Mouse (Mus musculus): Measurements from ENCODE around the gene Tap1. TPM values are rescaled to one million over a fixed set of nuclear protein-coding genes. Genes with fewer than 3 reads are reported as not detected.

Gene Tap1
- polyA plus RNA-seq, 1 experiment from 2014 or later, result 3.0 TPM

DNA sequence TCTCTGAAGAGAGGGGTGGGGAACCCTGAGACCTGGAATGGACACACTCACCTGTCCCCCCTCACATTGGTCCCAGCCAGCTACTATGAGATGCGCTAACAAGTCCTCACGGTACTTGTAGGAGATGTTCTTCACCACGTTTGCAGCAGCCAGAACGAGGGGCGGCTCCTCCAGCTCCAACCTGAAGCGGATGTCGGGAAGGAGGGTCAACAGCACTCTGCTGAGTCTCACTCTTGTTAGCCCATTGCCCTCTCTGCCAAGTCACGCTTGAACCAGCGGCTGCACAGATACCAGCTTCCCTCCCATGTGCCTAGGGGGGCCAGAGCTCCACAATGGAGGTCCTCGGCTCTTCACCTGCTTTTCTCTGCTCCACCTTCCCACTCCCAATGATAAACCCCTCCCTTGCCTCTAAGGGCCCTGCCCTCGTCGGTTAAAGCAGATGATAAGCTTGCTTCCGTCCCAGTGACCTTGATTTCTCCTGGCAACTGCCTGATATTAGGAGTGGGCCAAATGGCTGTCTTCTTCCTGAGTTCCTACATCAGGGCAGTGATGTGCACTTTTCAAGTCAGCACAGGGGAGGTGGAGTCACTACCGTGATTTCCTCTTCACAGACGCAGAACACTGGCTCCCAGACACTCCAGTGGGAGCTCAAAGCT lies 3.7 kb upstream of the Tap1 start:
- Histone ChIP-seq H3K36me3 (no peaks in the 10 kb centered on the region), H3K27me3 (peaks cover 29% of the 10 kb centered on the region), H3K9me3 (no peaks in the 10 kb centered on the region), H3K4me1 (replicated peaks) (peaks cover 15% of the 10 kb centered on the region), H3K27ac (replicated peaks) (no peak overlapping the region), H3K9ac (no peak overlapping the region), H3K4me2 (no peak overlapping the region), H3K4me3 (no peak overlapping the region)
- WGBS, result 84% methylated on average over 15 of the region's 15 CpGs
- ATAC-seq (ENCODE audit: low FRiP score, low read depth), result no peak

- no peak overlapping the region for H3K4me3 ChIP-seq
- no peak overlapping the region for H3K9ac ChIP-seq
- H3K27me3 ChIP-seq, result peaks cover 46% of the 10 kb centered on the region
- H3K9me3 ChIP-seq, result no peaks in the 10 kb centered on the region
- 91% methylated on average over 9 of the region's 9 CpGs for WGBS
- peaks cover 15% of the 10 kb centered on the region for H3K4me1 ChIP-seq (replicated peaks)
- no peak for ATAC-seq (ENCODE audit: low FRiP score, low read depth)
- H3K4me2 ChIP-seq, result no peak overlapping the region
- H3K36me3 ChIP-seq, result no peaks in the 10 kb centered on the region
- H3K27ac ChIP-seq (replicated peaks), result no peak overlapping the region
These were observed 1.8 kb upstream of the Tap1 start for GRCm38 (mm10) chr17:34185526-34185925.

- peak overlapping the region; percentile 77 for H3K4me2 ChIP-seq
- no peaks in the 10 kb centered on the region for H3K9me3 ChIP-seq
- peak overlapping the region; percentile 46 for H3K4me3 ChIP-seq
- peaks cover 53% of the 10 kb centered on the region for H3K27me3 ChIP-seq
- H3K27ac ChIP-seq (replicated peaks), result no peak overlapping the region
- H3K9ac ChIP-seq, result peak overlapping the region; percentile 44
- 5% methylated on average over 14 of the region's 14 CpGs for WGBS
- ATAC-seq (ENCODE audit: low FRiP score, low read depth), result no peak
- H3K36me3 ChIP-seq, result no peaks in the 10 kb centered on the region
- peaks cover 15% of the 10 kb centered on the region for H3K4me1 ChIP-seq (replicated peaks)
These were observed 480 bp upstream of the Tap1 start for GRCm38 (mm10) chr17:34186885-34187260.

DNA sequence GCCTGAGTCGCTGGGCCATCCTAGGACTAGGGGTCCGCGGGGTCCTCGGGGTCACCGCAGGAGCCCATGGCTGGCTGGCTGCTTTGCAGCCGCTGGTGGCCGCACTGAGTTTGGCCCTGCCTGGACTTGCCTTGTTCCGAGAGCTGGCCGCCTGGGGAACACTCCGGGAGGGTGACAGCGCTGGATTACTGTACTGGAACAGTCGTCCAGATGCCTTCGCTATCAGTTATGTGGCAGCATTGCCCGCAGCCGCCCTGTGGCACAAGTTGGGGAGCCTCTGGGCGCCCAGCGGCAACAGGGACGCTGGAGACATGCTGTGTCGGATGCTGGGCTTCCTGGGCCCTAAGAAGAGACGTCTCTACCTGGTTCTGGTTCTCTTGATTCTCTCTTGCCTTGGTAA lies 657 bp downstream of the Tap1 start:
- Histone ChIP-seq H3K9ac (peak overlapping the region; percentile 44), H3K27ac (replicated peaks) (no peak overlapping the region), H3K9me3 (no peaks in the 10 kb centered on the region), H3K4me3 (peak overlapping the region; percentile 46), H3K36me3 (no peaks in the 10 kb centered on the region), H3K4me1 (replicated peaks) (peaks cover 15% of the 10 kb centered on the region), H3K4me2 (peak overlapping the region; percentile 77), H3K27me3 (peaks cover 64% of the 10 kb centered on the region)
- WGBS, result 2% methylated on average over 20 of the region's 20 CpGs
- 0 out of 2 replicates have a peak, but pooled peaks have one; percentile 11 for ATAC-seq (ENCODE audit: low FRiP score, low read depth)

DNA sequence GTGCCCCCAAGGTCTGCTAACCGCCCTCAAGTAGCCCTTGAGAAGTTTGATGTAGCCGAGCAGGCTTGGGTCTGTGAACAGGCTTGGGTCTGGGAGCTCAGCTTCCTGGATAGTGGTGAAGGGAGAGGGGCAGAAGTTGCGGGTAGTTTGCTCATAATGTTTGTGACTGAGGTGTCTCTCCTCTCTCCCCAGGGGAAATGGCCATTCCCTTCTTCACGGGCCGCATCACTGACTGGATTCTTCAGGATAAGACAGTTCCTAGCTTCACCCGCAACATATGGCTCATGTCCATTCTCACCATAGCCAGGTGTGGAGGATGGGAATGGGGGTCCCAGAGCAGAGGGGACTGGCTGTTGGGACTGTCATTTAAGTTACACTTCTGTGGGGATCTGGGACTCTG lies 1.6 kb downstream of the Tap1 start:
- H3K4me3 ChIP-seq, result no peak overlapping the region
- peaks cover 68% of the 10 kb centered on the region for H3K27me3 ChIP-seq
- H3K4me2 ChIP-seq, result no peak overlapping the region
- peaks cover 15% of the 10 kb centered on the region for H3K4me1 ChIP-seq (replicated peaks)
- no peak overlapping the region for H3K27ac ChIP-seq (replicated peaks)
- H3K9me3 ChIP-seq, result no peaks in the 10 kb centered on the region
- no peak overlapping the region for H3K9ac ChIP-seq
- WGBS, result 75% methylated on average over 6 of the region's 6 CpGs
- no peak for ATAC-seq (ENCODE audit: low FRiP score, low read depth)
- H3K36me3 ChIP-seq, result no peaks in the 10 kb centered on the region

GRCm38 (mm10) chr17:34192852-34193251 lies 5.5 kb downstream of the Tap1 start:
- Histone ChIP-seq H3K9ac (no peak overlapping the region), H3K4me3 (no peak overlapping the region), H3K36me3 (no peaks in the 10 kb centered on the region), H3K9me3 (no peaks in the 10 kb centered on the region), H3K4me2 (no peak overlapping the region), H3K4me1 (replicated peaks) (peaks cover 18% of the 10 kb centered on the region), H3K27ac (replicated peaks) (no peak overlapping the region), H3K27me3 (peaks cover 80% of the 10 kb centered on the region)
- 25% methylated on average over 16 of the region's 16 CpGs for WGBS
- no peak for ATAC-seq (ENCODE audit: low FRiP score, low read depth)

GRCm38 (mm10) chr17:34193468-34193867 lies 6.1 kb downstream of the Tap1 start:
- ATAC-seq (ENCODE audit: low FRiP score, low read depth), result no peak
- no peak overlapping the region for H3K27ac ChIP-seq (replicated peaks)
- no peak overlapping the region for H3K4me3 ChIP-seq
- H3K27me3 ChIP-seq, result peaks cover 79% of the 10 kb centered on the region
- H3K9ac ChIP-seq, result no peak overlapping the region
- peaks cover 19% of the 10 kb centered on the region for H3K4me1 ChIP-seq (replicated peaks)
- 59% methylated on average over 8 of the region's 8 CpGs for WGBS
- no peaks in the 10 kb centered on the region for H3K9me3 ChIP-seq
- H3K4me2 ChIP-seq, result no peak overlapping the region
- no peaks in the 10 kb centered on the region for H3K36me3 ChIP-seq

- Histone ChIP-seq H3K27me3 (peaks cover 77% of the 10 kb centered on the region), H3K9ac (no peak overlapping the region)
- 86% methylated on average over 4 of the region's 4 CpGs for WGBS
These were observed 7.4 kb downstream of the Tap1 start for GRCm38 (mm10) chr17:34194723-34195122.

DNA sequence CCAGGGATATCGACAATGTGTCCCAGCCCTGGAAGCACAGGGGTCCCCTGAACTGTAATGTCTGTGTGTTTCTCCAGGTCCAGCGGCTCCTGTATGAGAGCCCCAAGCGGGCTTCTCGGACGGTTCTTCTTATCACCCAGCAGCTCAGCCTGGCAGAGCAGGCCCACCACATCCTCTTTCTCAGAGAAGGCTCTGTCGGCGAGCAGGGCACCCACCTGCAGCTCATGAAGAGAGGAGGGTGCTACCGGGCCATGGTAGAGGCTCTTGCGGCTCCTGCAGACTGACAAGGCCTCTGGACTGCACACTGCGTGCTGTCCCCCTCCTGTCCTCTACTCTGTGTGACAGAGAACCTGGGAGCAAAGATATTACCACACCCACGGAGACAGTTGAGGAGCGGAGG lies 9.1 kb downstream of the Tap1 start:
- Histone ChIP-seq H3K36me3 (no peaks in the 10 kb centered on the region), H3K9ac (no peak overlapping the region), H3K4me1 (replicated peaks) (peaks cover 19% of the 10 kb centered on the region), H3K4me2 (0 out of 2 replicates have a peak overlapping the region, but pooled peaks have one; percentile 91), H3K27me3 (peaks cover 73% of the 10 kb centered on the region), H3K4me3 (0 out of 2 replicates have a peak overlapping the region, but pooled peaks have one; percentile 47), H3K27ac (replicated peaks) (no peak overlapping the region), H3K9me3 (no peaks in the 10 kb centered on the region)
- 38% methylated on average over 12 of the region's 12 CpGs for WGBS
- no peak for ATAC-seq (ENCODE audit: low FRiP score, low read depth)

More at GRCm38 (mm10) chr17:34194723-34195122, 7.4 kb downstream of the Tap1 start:
- H3K36me3 ChIP-seq, result no peaks in the 10 kb centered on the region
- peaks cover 19% of the 10 kb centered on the region for H3K4me1 ChIP-seq (replicated peaks)
- no peak for ATAC-seq (ENCODE audit: low FRiP score, low read depth)
- no peaks in the 10 kb centered on the region for H3K9me3 ChIP-seq
- no peak overlapping the region for H3K4me3 ChIP-seq
- H3K27ac ChIP-seq (replicated peaks), result no peak overlapping the region
- H3K4me2 ChIP-seq, result no peak overlapping the region

- Histone ChIP-seq H3K4me3 (peak within 1 kb of the TSS; percentile 47), H3K4me1 (replicated peaks) (peaks cover 19% of the 10 kb centered on the region), H3K4me2 (peak within 1 kb of the TSS; percentile 91), H3K27me3 (peaks cover 66% of the 10 kb centered on the region), H3K27ac (replicated peaks) (no peak within 1 kb of the TSS), H3K9ac (peak within 1 kb of the TSS; percentile 44), H3K36me3 (no peaks in the 10 kb centered on the region), H3K9me3 (no peaks in the 10 kb centered on the region)
- ATAC-seq (ENCODE audit: low FRiP score, low read depth), result peak; percentile 89
- WGBS, result 4% methylated on average over 41 of the region's 41 CpGs
These were observed 9.9 kb downstream of the Tap1 start, which contains the start of gene Psmb8 for GRCm38 (mm10) chr17:34196941-34197894. TSS of gene Psmb8 (plus strand) at chr17:34197721.

DNA sequence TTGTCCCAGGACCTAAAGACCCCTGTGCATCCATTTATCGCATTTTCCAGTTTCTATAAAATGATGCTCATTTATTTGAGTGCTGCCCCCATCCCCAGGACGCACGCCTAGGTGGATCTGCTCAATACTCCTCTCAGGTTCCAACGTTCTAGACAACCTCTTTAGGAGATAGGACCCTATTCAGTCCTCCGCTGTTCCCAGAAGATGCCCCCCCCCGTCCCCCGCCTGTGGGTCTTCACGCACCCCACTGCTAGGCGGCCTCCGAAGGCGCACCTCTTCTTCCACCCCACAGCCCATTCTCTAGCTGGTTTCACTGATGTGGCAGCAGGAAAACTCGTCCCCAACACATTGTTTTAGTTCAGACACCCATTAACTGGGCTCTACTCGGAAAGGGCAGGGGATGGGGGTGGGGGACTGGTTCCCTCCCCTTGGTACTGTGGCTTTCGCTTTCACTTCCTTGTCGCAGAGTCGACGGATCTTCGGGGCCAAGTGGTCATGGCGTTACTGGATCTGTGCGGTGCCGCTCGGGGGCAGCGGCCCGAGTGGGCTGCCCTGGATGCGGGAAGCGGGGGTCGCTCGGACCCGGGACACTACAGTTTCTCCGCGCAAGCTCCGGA lies 10.7 kb downstream of the Tap1 start:
- H3K9ac ChIP-seq, result peak overlapping the region; percentile 44; the same call in 1 of the 2 replicates
- peaks cover 19% of the 10 kb centered on the region for H3K4me1 ChIP-seq (replicated peaks)

More for the DNA sequence above, 10.7 kb downstream of the Tap1 start:
- Histone ChIP-seq H3K4me2 (peak overlapping the region; percentile 91), H3K9me3 (no peaks in the 10 kb centered on the region), H3K4me3 (peak overlapping the region; percentile 47), H3K27ac (replicated peaks) (no peak overlapping the region), H3K36me3 (no peaks in the 10 kb centered on the region), H3K27me3 (peaks cover 62% of the 10 kb centered on the region)
- 0 out of 2 replicates have a peak, but pooled peaks have one; percentile 17 for ATAC-seq (ENCODE audit: low FRiP score, low read depth)
- WGBS, result 3% methylated on average over 32 of the region's 32 CpGs
